Mouse (Mus musculus) heart, adult 2 months (tissue): ENCODE measurements around the gene Defb20. TPM values are rescaled to one million over a fixed set of nuclear protein-coding genes. Genes with fewer than 3 reads are reported as not detected.

Experiments used
- DNase-seq, 2 experiments: peaks; one replicate each; pipeline ENCODE4 v3.0.0; 2021
- H3K27ac ChIP-seq: fragments of 200-600 bp; 2 replicates; pipeline ENCODE4 v1.8.1; 2022
- H3K27me3 ChIP-seq: fragments of 200-500 bp; 2 replicates; pipeline ENCODE4 v1.6.1; 2012; ENCODE audit warnings: mild to moderate bottlenecking, low read length, inconsistent platforms, mixed read lengths; ENCODE audit not compliant: control insufficient read depth, insufficient read depth
- H3K36me3 ChIP-seq: fragments of 200-500 bp; 2 replicates; pipeline ENCODE4 v1.6.1; 2012; ENCODE audit warnings: low read length, inconsistent platforms; ENCODE audit not compliant: control insufficient read depth, insufficient read depth
- H3K4me1 ChIP-seq: fragments of 200-500 bp; 2 replicates; pipeline ENCODE4 v1.6.1; 2011; ENCODE audit warnings: low read length; ENCODE audit not compliant: control insufficient read depth, insufficient read depth
- H3K4me3 ChIP-seq: fragments of 200-600 bp; 2 replicates; pipeline ENCODE4 v1.8.1; 2022
- H3K79me2 ChIP-seq: fragments of 200-500 bp; replicated peaks from 2 replicates; pipeline ENCODE4 v1.6.1; 2012; ENCODE audit warnings: mild to moderate bottlenecking, inconsistent platforms, low read length, moderate library complexity, mixed read lengths; ENCODE audit not compliant: control insufficient read depth, insufficient read depth
- H3K9ac ChIP-seq: fragments of 200-500 bp; 2 replicates; pipeline ENCODE4 v1.6.1; 2012; ENCODE audit warnings: low read depth, mild to moderate bottlenecking, control low read depth, inconsistent platforms, low read length, mixed read lengths
- CTCF ChIP-seq: fragments of 200-600 bp; IDR thresholded peaks from 2 replicates; pipeline ENCODE4 v1.8.1; 2022; ENCODE audit warnings: antibody characterized with exemption, mild to moderate bottlenecking, moderate library complexity
- EP300 ChIP-seq: fragments of 200-500 bp; IDR thresholded peaks from 2 replicates; pipeline ENCODE4 v1.6.1; 2011; ENCODE audit warnings: low read depth, low read length, control low read depth; ENCODE audit not compliant: insufficient read depth
- POLR2A ChIP-seq: fragments of 200-500 bp; IDR thresholded peaks from 2 replicates; pipeline ENCODE4 v1.6.1; 2011; ENCODE audit warnings: mild to moderate bottlenecking, low read depth, low read length, control low read depth; ENCODE audit not compliant: insufficient read depth
- WGBS: fragments of 180-500 bp; shearing (Covaris S2); methylation state at CpG from one replicate; pipeline ENCODE4 v1.1.7; 2018; 5-methylcytosine and 5-hydroxymethylcytosine counted together
- intact Hi-C: fragments of 180-260 bp; cut with DNase I; formaldehyde crosslinking; loops from one replicate; pipeline ENCODE4 v1.15.1; 2025
- polyA plus RNA-seq: library from polyadenylated mRNA; depleted of rRNA; stranded (reverse); fragments of >200 nt; gene quantifications from 2 replicates; pipeline ENCODE4 v1.2.3, GENCODE M21; 2012
- total RNA-seq, 2 experiments: library from RNA; stranded (reverse); gene quantifications; 2 replicates each; pipeline ENCODE4 v1.2.3; 2021

Defb20 gene
- total and polyA plus RNA-seq, 3 experiments, result not detected

GRCm38 (mm10) chr2:152481726-152482125, 4.9 kb downstream of the Defb20 start:
- no peak overlapping the region for H3K27ac ChIP-seq
- H3K4me3 ChIP-seq, result no peak overlapping the region
- intact Hi-C loops, result no loop called here
- H3K36me3 ChIP-seq, result no peaks in the 10 kb centered on the region
- H3K79me2 ChIP-seq, result no peaks in the 10 kb centered on the region
- H3K4me1 ChIP-seq, result no peaks in the 10 kb centered on the region
- H3K9ac ChIP-seq, result no peak overlapping the region
- 92% methylated on average over 7 of the region's 7 CpGs for WGBS
- no peaks in the 10 kb centered on the region for H3K27me3 ChIP-seq
- no peak for DNase-seq
- TF ChIP-seq POLR2A (no peak), EP300 (no peak), CTCF (no peak)

- intact Hi-C loops, result no loop called here
- Histone ChIP-seq H3K36me3 (no peaks in the 10 kb centered on the region), H3K4me1 (no peaks in the 10 kb centered on the region), H3K27me3 (no peaks in the 10 kb centered on the region), H3K4me3 (no peak overlapping the region), H3K9ac (no peak overlapping the region), H3K27ac (no peak overlapping the region), H3K79me2 (no peaks in the 10 kb centered on the region)
- DNase-seq, result no peak
- TF ChIP-seq POLR2A (no peak), EP300 (no peak), CTCF (peak; percentile 35)
- 83% methylated on average over 2 of the region's 2 CpGs for WGBS
Observed at GRCm38 (mm10) chr2:152487024-152487423, 10.2 kb downstream of the Defb20 start.

- no peak within 1 kb of the TSS for H3K27ac ChIP-seq
- no peak for TF ChIP-seq CTCF
- TF ChIP-seq POLR2A, result no peak
- no peak for TF ChIP-seq EP300
- no peak within 1 kb of the TSS for H3K4me3 ChIP-seq
- H3K9ac ChIP-seq, result no peak within 1 kb of the TSS
- H3K79me2 ChIP-seq, result no peaks in the 10 kb centered on the region
- intact Hi-C loops, result no loop called here
- no peak for DNase-seq
- no peaks in the 10 kb centered on the region for H3K36me3 ChIP-seq
- no peaks in the 10 kb centered on the region for H3K27me3 ChIP-seq
- H3K4me1 ChIP-seq, result no peaks in the 10 kb centered on the region
Observed at GRCm38 (mm10) chr2:152490038-152490437, 13.2 kb downstream of the Defb20 start, which contains the start of gene Defb22. TSS of gene Defb22 (minus strand) at chr2:152490138.

- no peak for DNase-seq
- no peaks in the 10 kb centered on the region for H3K36me3 ChIP-seq
- H3K27ac ChIP-seq, result no peak overlapping the region
- 80% methylated on average over 6 of the region's 6 CpGs for WGBS
- no peak overlapping the region for H3K9ac ChIP-seq
- TF ChIP-seq CTCF (no peak), EP300 (no peak), POLR2A (no peak)
- H3K4me1 ChIP-seq, result no peaks in the 10 kb centered on the region
- H3K79me2 ChIP-seq, result no peaks in the 10 kb centered on the region
- no peak overlapping the region for H3K4me3 ChIP-seq
- intact Hi-C loops, result no loop called here
- no peaks in the 10 kb centered on the region for H3K27me3 ChIP-seq
Observed at GRCm38 (mm10) chr2:152493151-152493550, 16.3 kb downstream of the Defb20 start.

- TF ChIP-seq CTCF, result no peak
- TF ChIP-seq POLR2A, result no peak
- TF ChIP-seq EP300, result no peak
- Histone ChIP-seq H3K27me3 (no peaks in the 10 kb centered on the region), H3K79me2 (no peaks in the 10 kb centered on the region), H3K4me3 (no peak overlapping the region), H3K9ac (no peak overlapping the region), H3K36me3 (no peaks in the 10 kb centered on the region), H3K4me1 (no peaks in the 10 kb centered on the region), H3K27ac (no peak overlapping the region)
- intact Hi-C loops, result no loop called here
- DNase-seq, result no peak
- 73% methylated on average over 6 of the region's 6 CpGs for WGBS
Observed at GRCm38 (mm10) chr2:152498020-152498419, 21.2 kb downstream of the Defb20 start.

- 35% methylated on average over 7 of the region's 7 CpGs for WGBS
- intact Hi-C loops, result no loop called here
- H3K27me3 ChIP-seq, result no peaks in the 10 kb centered on the region
- no peak overlapping the region for H3K4me3 ChIP-seq
- H3K79me2 ChIP-seq, result no peaks in the 10 kb centered on the region
- no peaks in the 10 kb centered on the region for H3K4me1 ChIP-seq
- H3K9ac ChIP-seq, result no peak overlapping the region
- no peak overlapping the region for H3K27ac ChIP-seq
- DNase-seq, result no peak
- TF ChIP-seq CTCF, result no peak
- TF ChIP-seq EP300, result no peak
- no peak for TF ChIP-seq POLR2A
- H3K36me3 ChIP-seq, result no peaks in the 10 kb centered on the region
Observed at GRCm38 (mm10) chr2:152500204-152500862, 23.5 kb downstream of the Defb20 start.
